In genomic region chr7:28716590-28717281, GRCm38 (mm10) we compare ENCODE assay signal across 8 mouse cellular contexts. TPM values are rescaled to one million over a fixed set of nuclear protein-coding genes. Genes with fewer than 3 reads are reported as not detected.
DNase-seq lines count a peak whose midpoint lies in the region; ATAC-seq lines count a peak whose summit lies in the region.

Fbxo17 (plus strand) TSS chr7:28716804.

- H3K4me1 ChIP-seq in kidney, embryonic 15.5 days, result peaks cover 27% of the 10 kb centered on the region

- ATAC-seq in activated CD4-positive, CD25-positive, alpha-beta regulatory T cell, adult 4 months, result peak; percentile 81
- ATAC-seq in kidney, embryonic 15.5 days (replicated peaks; ENCODE audit: low FRiP score), result peak; percentile 85
- ATAC-seq in erythroid progenitor cell, adult 5-6 weeks (replicated peaks; ENCODE audit: low FRiP score, poor library complexity, severe bottlenecking), result no peak

- peak within 1 kb of the TSS; percentile 56 for H3K4me3 ChIP-seq in kidney, embryonic 15.5 days (replicated peaks)

- H3K27me3 ChIP-seq in kidney, embryonic 15.5 days, result no peaks in the 10 kb centered on the region

- H3K36me3 ChIP-seq in kidney, embryonic 15.5 days, result no peaks in the 10 kb centered on the region

- H3K9ac ChIP-seq in kidney, embryonic 15.5 days, result peak within 1 kb of the TSS; percentile 45

- H3K4me2 ChIP-seq in kidney, embryonic 15.5 days, result peak within 1 kb of the TSS; percentile 77

- H3K27ac ChIP-seq in kidney, embryonic 15.5 days, result 0 out of 2 replicates have a peak within 1 kb of the TSS, but pooled peaks have one; percentile 45

- peak; percentile 82 for DNase-seq in 3134 (ENCODE audit: extremely low read depth, insufficient read length, low spot score)
- peak; percentile 53 for DNase-seq in embryo, embryonic 11.5 days (ENCODE audit: low read depth, low spot score)
- peak; percentile 26 for DNase-seq in heart, adult 8-10 months (ENCODE audit: low spot score)
- peak; percentile 58 for DNase-seq in lung, postnatal 25 days (ENCODE audit: low spot score)
- peak; percentile 71 for DNase-seq in ovary, postnatal 36 days (ENCODE audit: low spot score)

- no peaks in the 10 kb centered on the region for H3K9me3 ChIP-seq in kidney, embryonic 15.5 days (replicated peaks)

- 3% methylated on average over 36 of the region's 36 CpGs for WGBS in kidney, embryonic 15.5 days

RNA-seq across cellular contexts. Expression of gene Fbxo17, which starts in this region (rescaled TPM):
- polyA plus RNA-seq in activated CD4-positive, CD25-positive, alpha-beta regulatory T cell, adult 4 months (2017; shearing (Covaris generic)), result 10 to 100 TPM in 1 of 2 experiments, 1 to 10 TPM in 1; 8.3 to 10.9 TPM
- total RNA-seq in heart, adult 8-10 months (2022), result 1 to 10 TPM in 3 of 4 experiments, under 1 TPM in 1; 0.55 to 1.2 (median 1.1) TPM
- 8.2 and 9.2 TPM in 2 replicates for polyA plus RNA-seq in kidney, embryonic 15.5 days (2015; fragmentation: Nextera tagmentation; extraction: Ambion mirVana)
- total RNA-seq in erythroid progenitor cell, adult 5-6 weeks (2015; ENCODE audit: low replicate concordance), result 2.5 TPM in 1 of 2 replicates, not detected in the other
- total RNA-seq in erythroid progenitor cell, adult 5-6 weeks (2017; ENCODE audit: low replicate concordance), result 1.3 TPM in 1 of 2 replicates, not detected in the other

Comparison
In these comparisons a context has a peak if more than half of its experiments do, and no peak if none do; other contexts are left out.
1. DNase-seq: peak in every context shown above with its lines; median percentile 82 in 3134; 71 in ovary, postnatal 36 days; 58 in lung, postnatal 25 days; 53 in embryo, embryonic 11.5 days; 26 in heart, adult 8-10 months.